Mouse (Mus musculus) MEL (cell line): ENCODE measurements around the gene Zdhhc7. TPM values are rescaled to one million over a fixed set of nuclear protein-coding genes. Genes with fewer than 3 reads are reported as not detected.

Source experiments
- DNase-seq: peaks from one replicate; pipeline ENCODE4 v3.0.0; 2011; ENCODE audit warnings: low read depth, low spot score
- H3K27ac ChIP-seq: 2 replicates; pipeline ENCODE4 v1.5.1; 2012; ENCODE audit warnings: low read depth, mild to moderate bottlenecking, control low read depth, low read length, moderate library complexity; ENCODE audit not compliant: control insufficient read depth
- H3K27me3 ChIP-seq, 2 experiments: fragments of 150-350 bp in 1 of 2; sonication (generic) in 1 of 2; 2 replicates each; pipeline ENCODE4 v1.6.1; 2012; ENCODE audit warnings: low read length in 2 of 2, mild to moderate bottlenecking in 2 of 2, improper control_type of control experiment in 1 of 2, moderate library complexity in 1 of 2; ENCODE audit not compliant: insufficient read depth in 2 of 2, control insufficient read depth in 1 of 2
- H3K36me3 ChIP-seq, 2 experiments: 2 replicates each; pipeline ENCODE4 v1.6.1; 2012 to 2014; ENCODE audit warnings: low read length in 2 of 2, improper control_type of control experiment in 1 of 2, inconsistent platforms in 1 of 2, mild to moderate bottlenecking in 1 of 2; ENCODE audit not compliant: insufficient read depth in 2 of 2, control insufficient read depth in 1 of 2
- H3K4me1 ChIP-seq, 2 experiments: fragments of 150-350 bp in 1 of 2; sonication (generic) in 1 of 2; 2 replicates each; pipeline ENCODE4 v1.6.1; 2012; ENCODE audit warnings: low read length in 2 of 2, improper control_type of control experiment in 1 of 2, mild to moderate bottlenecking in 1 of 2; ENCODE audit not compliant: insufficient read depth in 2 of 2, control insufficient read depth in 1 of 2
- H3K4me3 ChIP-seq, 2 experiments: fragments of 150-350 bp in 1 of 2; sonication (generic) in 1 of 2; 2 replicates each; pipeline ENCODE4 v1.5.1; 2012; ENCODE audit warnings: low read depth in 2 of 2, low read length in 2 of 2, mild to moderate bottlenecking in 2 of 2, moderate library complexity in 2 of 2, control low read depth in 1 of 2, improper control_type of control experiment in 1 of 2; ENCODE audit not compliant: control insufficient read depth in 1 of 2, insufficient read depth in 1 of 2
- H3K79me2 ChIP-seq: 2 replicates; pipeline ENCODE4 v1.6.1; 2012; ENCODE audit warnings: mild to moderate bottlenecking, low read length, moderate library complexity; ENCODE audit not compliant: control insufficient read depth, poor library complexity, insufficient read depth
- H3K9ac ChIP-seq: 2 replicates; pipeline ENCODE4 v1.6.1; 2012; ENCODE audit warnings: low read depth, mild to moderate bottlenecking, control low read depth, low read length, moderate library complexity; ENCODE audit not compliant: control insufficient read depth, poor library complexity, severe bottlenecking
- H3K9me3 ChIP-seq: fragments of 150-350 bp; sonication (generic); replicated peaks from 2 replicates; pipeline ENCODE4 v1.6.1; 2012; ENCODE audit warnings: mild to moderate bottlenecking, low read length, improper control_type of control experiment, moderate library complexity; ENCODE audit not compliant: insufficient read depth
- BHLHE40 ChIP-seq: IDR thresholded peaks from 2 replicates; pipeline ENCODE4 v1.6.1; 2012; ENCODE audit warnings: low read depth, mild to moderate bottlenecking, inconsistent platforms, low read length, improper control_type of control experiment, borderline replicate concordance
- CHD1 ChIP-seq: IDR thresholded peaks from 2 replicates; pipeline ENCODE4 v1.6.1; 2012; ENCODE audit warnings: low read depth, mild to moderate bottlenecking, inconsistent platforms, low read length, improper control_type of control experiment
- E2F4 ChIP-seq: IDR thresholded peaks from 2 replicates; pipeline ENCODE4 v1.6.1; 2011; ENCODE audit warnings: low read depth, low read length, improper control_type of control experiment, borderline replicate concordance
- ELF1 ChIP-seq: IDR thresholded peaks from 2 replicates; pipeline ENCODE4 v1.6.1; 2014; ENCODE audit warnings: low read depth, mild to moderate bottlenecking, inconsistent platforms, low read length, improper control_type of control experiment, moderate library complexity
- EP300 ChIP-seq, 2 experiments: IDR thresholded peaks; 2 replicates each; pipeline ENCODE4 v1.6.1; 2011; ENCODE audit warnings: improper control_type of control experiment in 2 of 2, low read length in 2 of 2, low read depth in 1 of 2, mild to moderate bottlenecking in 1 of 2
- GABPA ChIP-seq: IDR thresholded peaks from 2 replicates; pipeline ENCODE4 v1.6.1; 2012; ENCODE audit warnings: low read depth, mild to moderate bottlenecking, inconsistent platforms, low read length, improper control_type of control experiment, moderate library complexity
- GATA1 ChIP-seq: IDR thresholded peaks from 2 replicates; pipeline ENCODE4 v1.6.1; 2011; ENCODE audit warnings: low read depth, low read length, improper control_type of control experiment
- HCFC1 ChIP-seq: IDR thresholded peaks from 2 replicates; pipeline ENCODE4 v1.6.1; 2012; ENCODE audit warnings: low read depth, mild to moderate bottlenecking, inconsistent platforms, low read length, improper control_type of control experiment, moderate library complexity
- JUND ChIP-seq: IDR thresholded peaks from 2 replicates; pipeline ENCODE4 v1.6.1; 2011; ENCODE audit warnings: low read depth, mild to moderate bottlenecking, improper control_type of control experiment, low read length
- KAT2A ChIP-seq: conservative IDR thresholded peaks from 2 replicates; pipeline ENCODE4 v1.6.1; 2012; ENCODE audit warnings: low read depth, low read length, improper control_type of control experiment, inconsistent platforms
- MAX ChIP-seq: IDR thresholded peaks from 2 replicates; pipeline ENCODE4 v1.6.1; 2011; ENCODE audit warnings: low read length, improper control_type of control experiment
- MEF2A ChIP-seq: IDR thresholded peaks from 2 replicates; pipeline ENCODE4 v1.6.1; 2014; ENCODE audit warnings: low read depth, mild to moderate bottlenecking, inconsistent platforms, low read length, improper control_type of control experiment; ENCODE audit not compliant: poor library complexity, insufficient replicate concordance, severe bottlenecking; ENCODE audit errors: extremely low read depth
- MXI1 ChIP-seq: IDR thresholded peaks from 2 replicates; pipeline ENCODE4 v1.6.1; 2011; ENCODE audit warnings: mild to moderate bottlenecking, low read depth, low read length, improper control_type of control experiment
- MYB ChIP-seq: IDR thresholded peaks from 2 replicates; pipeline ENCODE4 v1.6.1; 2011; ENCODE audit warnings: mild to moderate bottlenecking, low read depth, low read length, improper control_type of control experiment
- MYC ChIP-seq: IDR thresholded peaks from 2 replicates; pipeline ENCODE4 v1.6.1; 2011; ENCODE audit warnings: low read depth, mild to moderate bottlenecking, low read length, improper control_type of control experiment, moderate library complexity
- NELFE ChIP-seq: IDR thresholded peaks from 2 replicates; pipeline ENCODE4 v1.6.1; 2011; ENCODE audit warnings: low read depth, low read length, improper control_type of control experiment
- NRF1 ChIP-seq: IDR thresholded peaks from 2 replicates; pipeline ENCODE4 v1.6.1; 2014; ENCODE audit warnings: low read depth, mild to moderate bottlenecking, inconsistent platforms, low read length, improper control_type of control experiment, moderate library complexity; ENCODE audit not compliant: poor library complexity, insufficient read depth, severe bottlenecking
- POLR2A ChIP-seq, 2 experiments: IDR thresholded peaks; 2 replicates each; pipeline ENCODE4 v1.6.1; 2011 to 2012; ENCODE audit warnings: low read length in 2 of 2, mild to moderate bottlenecking in 2 of 2, control low read depth in 1 of 2, improper control_type of control experiment in 1 of 2, low read depth in 1 of 2, moderate library complexity in 1 of 2; ENCODE audit not compliant: control insufficient read depth in 1 of 2, insufficient read depth in 1 of 2, poor library complexity in 1 of 2
- POLR2AphosphoS2 ChIP-seq: IDR thresholded peaks from 2 replicates; pipeline ENCODE4 v1.6.1; 2011; ENCODE audit warnings: low read length, improper control_type of control experiment
- RAD21 ChIP-seq: IDR thresholded peaks from 2 replicates; pipeline ENCODE4 v1.6.1; 2011; ENCODE audit warnings: mild to moderate bottlenecking, low read depth, low read length, improper control_type of control experiment
- RCOR1 ChIP-seq: IDR thresholded peaks from 2 replicates; pipeline ENCODE4 v1.6.1; 2012; ENCODE audit warnings: low read depth, mild to moderate bottlenecking, inconsistent platforms, low read length, improper control_type of control experiment
- TBP ChIP-seq: IDR thresholded peaks from 2 replicates; pipeline ENCODE4 v1.8.0; 2011; ENCODE audit warnings: low read depth, low read length, improper control_type of control experiment
- TCF12 ChIP-seq: IDR thresholded peaks from 2 replicates; pipeline ENCODE4 v1.6.1; 2014; ENCODE audit warnings: low read depth, mild to moderate bottlenecking, inconsistent platforms, low read length, improper control_type of control experiment, moderate library complexity
- UBTF ChIP-seq: IDR thresholded peaks from 2 replicates; pipeline ENCODE4 v1.6.1; 2012; ENCODE audit warnings: low read depth, mild to moderate bottlenecking, inconsistent platforms, low read length, improper control_type of control experiment, moderate library complexity, borderline replicate concordance; ENCODE audit not compliant: insufficient read depth
- USF1 ChIP-seq: IDR thresholded peaks from 2 replicates; pipeline ENCODE4 v1.6.1; 2014; ENCODE audit warnings: low read depth, mild to moderate bottlenecking, inconsistent platforms, low read length, improper control_type of control experiment, moderate library complexity
- USF2 ChIP-seq, 2 experiments: IDR thresholded peaks; 2 replicates each; pipeline ENCODE4 v1.6.1; 2011 to 2012; ENCODE audit warnings: improper control_type of control experiment in 2 of 2, low read length in 2 of 2, borderline replicate concordance in 1 of 2, inconsistent platforms in 1 of 2, low read depth in 1 of 2, mild to moderate bottlenecking in 1 of 2; ENCODE audit not compliant: insufficient read depth in 1 of 2
- ZC3H11A ChIP-seq: IDR thresholded peaks from 2 replicates; pipeline ENCODE4 v1.6.1; 2012; ENCODE audit warnings: low read depth, mild to moderate bottlenecking, inconsistent platforms, low read length, improper control_type of control experiment
- ZMIZ1 ChIP-seq: IDR thresholded peaks from 2 replicates; pipeline ENCODE4 v1.6.1; 2012; ENCODE audit warnings: low read depth, mild to moderate bottlenecking, inconsistent platforms, low read length, improper control_type of control experiment, moderate library complexity
- ZNF384 ChIP-seq: IDR thresholded peaks from 2 replicates; pipeline ENCODE4 v1.6.1; 2012; ENCODE audit warnings: low read depth, mild to moderate bottlenecking, inconsistent platforms, low read length, improper control_type of control experiment
- polyA plus RNA-seq, 2 experiments: library from polyadenylated mRNA; stranded (reverse) in 1 of 2; unstranded in 1 of 2; fragments of >175 nt in 1 of 2; fragments of >200 nt in 1 of 2; gene quantifications; 2 replicates each; pipeline versions ENCODE4 v1.2.1 to v1.2.4; 2012; ENCODE audit warnings: low replicate concordance in 2 of 2, low read depth in 1 of 2; ENCODE audit not compliant: insufficient read length in 2 of 2, insufficient read depth in 1 of 2, missing spikeins in 1 of 2
- total RNA-seq: library from RNA; depleted of rRNA; stranded (reverse); fragments of 300-350 nt; gene quantifications from 2 replicates; pipeline ENCODE4 v1.2.3, GENCODE M21; 2012

Gene Zdhhc7
- total and polyA plus RNA-seq, 3 experiments, result 51.0 to 126 (median 54.4) TPM

GRCm38 (mm10) chr8:120113306-120113705 lies 12.0 kb upstream of the Zdhhc7 start:
- no peak for DNase-seq
- peaks cover 0 to 11% of the 10 kb centered on the region in 2 experiments; a peak in 2 of 4 replicates for H3K36me3 ChIP-seq
- H3K9ac ChIP-seq, result peak overlapping the region; percentile 87
- peak overlapping the region; percentile 67 to 76 for H3K4me3 ChIP-seq
- H3K79me2 ChIP-seq, result no peaks in the 10 kb centered on the region; the same call in 1 of the 2 replicates
- peaks cover 9 to 24% of the 10 kb centered on the region in 2 experiments for H3K4me1 ChIP-seq
- no peak for TF ChIP-seq POLR2AphosphoS2
- TF ChIP-seq UBTF, result 0 out of 2 replicates have a peak, but pooled peaks have one; percentile 19
- no peak for TF ChIP-seq RAD21
- no peak for TF ChIP-seq E2F4
- TF ChIP-seq EP300 (IDR thresholded peaks at IDR 0.05; ENCODE audit: low read depth in 1 of 2, low read length in 2 of 2), result peak in 1 of 2 experiments; percentile 9; a peak in 1 of 4 replicates
- no peak for TF ChIP-seq ELF1
- no peak for TF ChIP-seq CHD1
- 0 out of 2 replicates have a peak, but pooled peaks have one; percentile 8 for TF ChIP-seq ZMIZ1
- no peak for TF ChIP-seq GABPA
- TF ChIP-seq ZC3H11A, result no peak
- 0 out of 2 replicates have a peak, but pooled peaks have one; percentile 21 for TF ChIP-seq RCOR1
- no peak for TF ChIP-seq MEF2A
- TF ChIP-seq MYB, result no peak
- TF ChIP-seq MYC, result no peak
- TF ChIP-seq, all 39 proteins: peak for 4
- no peaks in the 10 kb centered on the region for H3K27me3 ChIP-seq
- peak overlapping the region; percentile 90 for H3K27ac ChIP-seq
- no peaks in the 10 kb centered on the region for H3K9me3 ChIP-seq

- Histone ChIP-seq H3K36me3 (peaks cover 0 to 11% of the 10 kb centered on the region in 2 experiments; a peak in 2 of 4 replicates), H3K27me3 (no peaks in the 10 kb centered on the region), H3K27ac (peak overlapping the region; percentile 90), H3K4me3 (peak overlapping the region in 1 of 2 experiments; percentile 67; a peak in 1 of 4 replicates), H3K9ac (peak overlapping the region; percentile 87; the same call in 1 of the 2 replicates), H3K4me1 (peaks cover 9 to 24% of the 10 kb centered on the region in 2 experiments), H3K9me3 (no peaks in the 10 kb centered on the region), H3K79me2 (no peaks in the 10 kb centered on the region; the same call in 1 of the 2 replicates)
- DNase-seq, result peak; percentile 82
- peak; percentile 41; the same call in 1 of the 2 replicates for TF ChIP-seq RCOR1
- TF ChIP-seq HCFC1, result peak; percentile 62
- peak; percentile 76 for TF ChIP-seq BHLHE40
- 0 out of 2 replicates have a peak, but pooled peaks have one; percentile 19 for TF ChIP-seq USF1
- TF ChIP-seq USF2 (IDR thresholded peaks at IDR 0.05; ENCODE audit: borderline replicate concordance in 1 of 2, insufficient read depth in 1 of 2, low read depth in 1 of 2, low read length in 2 of 2), result no peak
- TF ChIP-seq ZC3H11A, result no peak
- TF ChIP-seq EP300 (IDR thresholded peaks at IDR 0.05; ENCODE audit: low read depth in 1 of 2, low read length in 2 of 2), result peak; percentile 27 to 56; a peak in 3 of 4 replicates
- peak; percentile 49 for TF ChIP-seq GATA1
- no peak for TF ChIP-seq KAT2A
- peak; percentile 44; the same call in 1 of the 2 replicates for TF ChIP-seq TCF12
- no peak for TF ChIP-seq NRF1
- TF ChIP-seq TBP, result 0 out of 2 replicates have a peak, but pooled peaks have one; percentile 16
- TF ChIP-seq MXI1, result peak; percentile 66; the same call in 1 of the 2 replicates
- no peak for TF ChIP-seq ZNF384
- TF ChIP-seq NELFE, result no peak
- TF ChIP-seq POLR2A (IDR thresholded peaks at IDR 0.05; ENCODE audit: control insufficient read depth in 1 of 2, insufficient read depth in 1 of 2, low read depth in 1 of 2, low read length in 2 of 2, poor library complexity in 1 of 2), result 0 out of 4 replicates have a peak, but pooled peaks of 1 of the 2 experiments have one; percentile 24
- TF ChIP-seq MAX, result peak; percentile 71
- 0 out of 2 replicates have a peak, but pooled peaks have one; percentile 47 for TF ChIP-seq JUND
Observed at GRCm38 (mm10) chr8:120112535-120112934, 11.3 kb upstream of the Zdhhc7 start.
